Mouse (Mus musculus): Measurements from ENCODE around the gene Hhat. TPM values are rescaled to one million over a fixed set of nuclear protein-coding genes. Genes with fewer than 3 reads are reported as not detected.

The Hhat gene
- polyA plus RNA-seq, 1 experiment, result 12.6 TPM

- no peak overlapping the region for H3K27ac ChIP-seq (ENCODE audit: insufficient read depth, low read length)
- H3K4me3 ChIP-seq (ENCODE audit: insufficient read depth, low read length), result no peak overlapping the region
- TF ChIP-seq POLR2A (IDR thresholded peaks at IDR 0.05; ENCODE audit: low read depth, low read length), result no peak
- no peak for TF ChIP-seq CTCF (IDR thresholded peaks at IDR 0.05; ENCODE audit: borderline replicate concordance, insufficient read depth, low read length)
Measured at GRCm38 (mm10) chr1:192522376-192523178, 248.4 kb downstream of the Hhat start.

DNA sequence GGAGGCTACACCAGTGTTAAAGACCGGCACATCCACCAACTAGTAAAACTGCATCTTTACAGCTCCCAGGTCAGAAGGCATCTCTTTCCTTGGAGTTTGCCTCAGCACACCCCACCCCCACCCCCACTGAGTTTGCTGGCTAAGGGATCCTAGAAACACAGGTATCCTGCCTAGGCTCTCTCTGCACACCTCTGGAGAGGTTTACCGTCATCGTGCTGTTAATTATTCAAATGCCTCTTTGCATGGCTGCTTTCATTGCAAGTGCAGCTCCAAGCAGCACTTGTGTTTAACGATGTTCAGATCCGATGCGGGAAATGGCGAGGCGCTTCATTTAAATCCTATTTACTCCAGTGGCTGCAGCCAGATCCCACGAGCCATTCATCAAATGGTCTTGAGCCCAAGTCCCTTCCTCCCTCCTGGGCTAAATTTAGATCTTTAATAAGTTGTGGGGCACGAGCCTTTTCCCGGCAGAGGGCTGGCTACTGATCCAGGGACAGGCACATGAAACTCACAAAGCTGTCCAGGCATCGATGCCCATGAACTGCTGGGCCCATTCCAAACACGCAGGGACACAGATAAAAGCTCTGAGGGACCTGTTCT, 250.1 kb downstream of the Hhat start:
- Histone ChIP-seq H3K4me3 (ENCODE audit: insufficient read depth, low read length) (no peak overlapping the region), H3K4me1 (ENCODE audit: control insufficient read depth, insufficient read depth, low read length) (0 out of 2 replicates have a peak, but pooled peaks cover 2% of the 10 kb centered on the region), H3K27ac (ENCODE audit: insufficient read depth, low read length) (no peak overlapping the region)
- no peak for TF ChIP-seq CTCF (IDR thresholded peaks at IDR 0.05; ENCODE audit: borderline replicate concordance, insufficient read depth, low read length)
- no peak for TF ChIP-seq POLR2A (IDR thresholded peaks at IDR 0.05; ENCODE audit: low read depth, low read length)

More at GRCm38 (mm10) chr1:192522376-192523178, 248.4 kb downstream of the Hhat start:
- 0 out of 2 replicates have a peak, but pooled peaks cover 2% of the 10 kb centered on the region for H3K4me1 ChIP-seq (ENCODE audit: control insufficient read depth, insufficient read depth, low read length)

DNA sequence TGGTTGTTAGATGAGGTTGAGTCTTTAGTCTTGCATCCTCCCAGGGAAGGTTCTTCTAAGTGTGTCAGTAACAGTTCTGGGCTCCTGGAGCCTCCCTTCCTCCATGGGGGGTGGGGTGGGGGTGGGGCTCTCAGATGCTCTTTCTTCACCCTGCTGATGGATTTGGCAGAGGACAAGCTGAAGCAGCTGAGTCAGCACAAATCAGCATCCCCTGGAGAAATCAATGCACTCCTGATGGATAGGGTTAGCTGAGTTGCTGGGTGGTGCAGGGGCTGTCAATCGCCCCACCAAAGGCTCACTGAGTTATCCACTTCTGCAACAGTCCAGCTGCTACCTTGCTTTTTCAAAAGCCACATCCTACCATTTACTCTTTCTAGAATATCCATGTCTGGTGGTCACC, 251.3 kb downstream of the Hhat start:
- TF ChIP-seq POLR2A (IDR thresholded peaks at IDR 0.05; ENCODE audit: low read depth, low read length) (no peak), CTCF (IDR thresholded peaks at IDR 0.05; ENCODE audit: borderline replicate concordance, insufficient read depth, low read length) (no peak)
- Histone ChIP-seq H3K4me1 (ENCODE audit: control insufficient read depth, insufficient read depth, low read length) (0 out of 2 replicates have a peak, but pooled peaks cover 2% of the 10 kb centered on the region), H3K27ac (ENCODE audit: insufficient read depth, low read length) (no peak overlapping the region), H3K4me3 (ENCODE audit: insufficient read depth, low read length) (no peak overlapping the region)

DNA sequence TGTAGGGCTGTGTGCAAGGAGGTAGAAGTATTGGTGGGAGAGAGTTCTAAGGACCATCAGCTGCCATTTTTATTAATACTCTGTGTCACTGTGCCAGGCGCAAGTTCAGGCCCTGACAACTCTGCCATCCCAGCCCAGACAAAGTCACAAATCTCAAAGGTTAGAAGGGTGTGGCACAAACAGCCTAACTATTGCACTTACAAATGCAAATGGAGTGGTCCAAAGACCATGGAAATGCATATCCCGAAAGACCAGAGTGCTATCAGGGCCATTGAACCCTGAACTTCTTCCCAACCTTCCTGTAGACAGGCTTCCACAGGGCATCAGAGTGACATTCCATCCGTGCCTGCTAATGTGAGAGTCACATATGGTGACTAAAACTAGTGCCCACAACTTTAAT, 255.7 kb downstream of the Hhat start:
- no peaks in the 10 kb centered on the region for H3K4me1 ChIP-seq (ENCODE audit: control insufficient read depth, insufficient read depth, low read length)
- TF ChIP-seq POLR2A (IDR thresholded peaks at IDR 0.05; ENCODE audit: low read depth, low read length), result no peak
- no peak for TF ChIP-seq CTCF (IDR thresholded peaks at IDR 0.05; ENCODE audit: borderline replicate concordance, insufficient read depth, low read length)
- no peak overlapping the region for H3K27ac ChIP-seq (ENCODE audit: insufficient read depth, low read length)
- H3K4me3 ChIP-seq (ENCODE audit: insufficient read depth, low read length), result no peak overlapping the region

- no peak overlapping the region for H3K27ac ChIP-seq (ENCODE audit: insufficient read depth, low read length)
- no peak overlapping the region for H3K4me3 ChIP-seq (ENCODE audit: insufficient read depth, low read length)
- H3K4me1 ChIP-seq (ENCODE audit: control insufficient read depth, insufficient read depth, low read length), result no peaks in the 10 kb centered on the region
- TF ChIP-seq CTCF (IDR thresholded peaks at IDR 0.05; ENCODE audit: borderline replicate concordance, insufficient read depth, low read length) (no peak), POLR2A (IDR thresholded peaks at IDR 0.05; ENCODE audit: low read depth, low read length) (no peak)
Measured at GRCm38 (mm10) chr1:192512821-192513220, 258.2 kb downstream of the Hhat start.

DNA sequence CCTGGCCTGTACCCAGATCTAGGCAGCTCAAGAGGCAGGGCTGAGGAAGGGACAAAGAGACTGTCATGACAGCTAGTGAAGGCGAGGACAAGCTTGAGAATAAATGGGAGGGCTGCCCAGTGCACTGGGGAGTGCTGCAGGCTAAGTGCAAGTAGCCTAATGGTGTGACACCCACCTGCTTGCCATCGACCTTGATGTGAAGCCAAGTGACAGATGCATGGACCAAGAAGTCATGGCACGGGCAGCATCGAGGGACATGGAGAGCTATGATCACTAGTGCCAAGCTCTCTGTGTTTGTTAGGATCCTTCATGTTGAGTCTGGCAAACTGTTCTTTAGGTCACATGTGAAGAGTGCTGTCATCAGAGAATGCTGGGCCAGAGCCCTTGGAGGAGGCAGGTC, 267.4 kb downstream of the Hhat start:
- no peak overlapping the region for H3K27ac ChIP-seq (ENCODE audit: insufficient read depth, low read length)
- TF ChIP-seq POLR2A (IDR thresholded peaks at IDR 0.05; ENCODE audit: low read depth, low read length) (no peak), CTCF (IDR thresholded peaks at IDR 0.05; ENCODE audit: borderline replicate concordance, insufficient read depth, low read length) (no peak)
- H3K4me3 ChIP-seq (ENCODE audit: insufficient read depth, low read length), result no peak overlapping the region

DNA sequence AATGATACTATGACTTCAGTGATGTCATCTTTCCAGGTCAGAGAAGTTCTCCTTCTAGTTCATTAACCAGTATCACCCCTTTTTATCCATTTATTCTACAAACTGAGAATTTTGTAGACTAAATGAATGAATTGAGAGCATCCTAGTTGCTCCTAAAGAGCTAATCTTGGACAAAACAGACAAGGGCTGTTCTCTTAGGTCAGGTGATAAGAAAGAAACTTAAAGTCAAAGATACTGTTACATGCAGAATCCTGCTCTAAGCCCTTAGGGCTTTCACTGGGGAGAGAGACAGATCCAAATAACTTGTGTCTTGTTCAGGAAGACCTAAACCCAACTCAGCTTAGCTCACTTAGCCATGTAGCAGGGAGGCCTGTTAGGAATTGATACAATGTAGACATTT, 268.2 kb downstream of the Hhat start:
- TF ChIP-seq CTCF (IDR thresholded peaks at IDR 0.05; ENCODE audit: borderline replicate concordance, insufficient read depth, low read length) (no peak), POLR2A (IDR thresholded peaks at IDR 0.05; ENCODE audit: low read depth, low read length) (no peak)
- no peaks in the 10 kb centered on the region for H3K4me1 ChIP-seq (ENCODE audit: control insufficient read depth, insufficient read depth, low read length)
- no peak overlapping the region for H3K4me3 ChIP-seq (ENCODE audit: insufficient read depth, low read length)
- H3K27ac ChIP-seq (ENCODE audit: insufficient read depth, low read length), result no peak overlapping the region

More for the DNA sequence above, 267.4 kb downstream of the Hhat start:
- no peaks in the 10 kb centered on the region for H3K4me1 ChIP-seq (ENCODE audit: control insufficient read depth, insufficient read depth, low read length)

DNA sequence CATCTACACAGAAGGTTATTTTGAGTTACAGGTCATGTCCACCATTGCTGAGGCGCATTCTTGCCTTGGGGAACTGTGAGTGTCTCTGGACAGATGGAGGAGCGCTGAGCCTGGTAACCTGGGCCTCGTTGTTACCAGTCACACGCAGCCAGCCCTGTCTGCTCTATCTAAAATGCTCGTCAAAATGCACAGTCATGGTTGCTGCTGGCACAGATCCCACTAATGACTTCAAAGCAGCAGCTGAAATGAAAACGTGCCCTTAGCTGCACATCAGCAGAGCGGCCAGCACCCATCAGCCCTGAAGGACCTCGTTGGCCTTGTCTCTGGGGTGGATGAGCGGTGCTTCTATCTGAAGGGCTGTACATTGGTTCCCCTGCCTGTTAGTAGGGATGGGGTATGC, 269.0 kb downstream of the Hhat start:
- Histone ChIP-seq H3K27ac (ENCODE audit: insufficient read depth, low read length) (no peak overlapping the region), H3K4me1 (ENCODE audit: control insufficient read depth, insufficient read depth, low read length) (no peaks in the 10 kb centered on the region), H3K4me3 (ENCODE audit: insufficient read depth, low read length) (no peak overlapping the region)
- no peak for TF ChIP-seq POLR2A (IDR thresholded peaks at IDR 0.05; ENCODE audit: low read depth, low read length)
- no peak for TF ChIP-seq CTCF (IDR thresholded peaks at IDR 0.05; ENCODE audit: borderline replicate concordance, insufficient read depth, low read length)

- no peak for TF ChIP-seq CTCF (IDR thresholded peaks at IDR 0.05; ENCODE audit: borderline replicate concordance, insufficient read depth, low read length)
- no peak for TF ChIP-seq POLR2A (IDR thresholded peaks at IDR 0.05; ENCODE audit: low read depth, low read length)
- Histone ChIP-seq H3K4me1 (ENCODE audit: control insufficient read depth, insufficient read depth, low read length) (no peaks in the 10 kb centered on the region), H3K27ac (ENCODE audit: insufficient read depth, low read length) (no peak overlapping the region), H3K4me3 (ENCODE audit: insufficient read depth, low read length) (no peak overlapping the region)
Measured at GRCm38 (mm10) chr1:192497505-192497904, 273.5 kb downstream of the Hhat start.
